Mouse (Mus musculus) heart, adult 2 months (tissue): ENCODE results near the gene Msrb3. TPM values are rescaled to one million over a fixed set of nuclear protein-coding genes. Genes with fewer than 3 reads are reported as not detected.
A peak's percentile ranks its signal among the peaks of the same experiment; 100 is the strongest.

ENCODE experiments used
- DNase-seq, 2 experiments: peaks; one replicate each; pipeline ENCODE4 v3.0.0; 2021
- H3K27ac ChIP-seq: fragments of 200-600 bp; 2 replicates; pipeline ENCODE4 v1.8.1; 2022
- H3K27me3 ChIP-seq: fragments of 200-500 bp; 2 replicates; pipeline ENCODE4 v1.6.1; 2012; ENCODE audit warnings: mild to moderate bottlenecking, low read length, inconsistent platforms, mixed read lengths; ENCODE audit not compliant: control insufficient read depth, insufficient read depth
- H3K36me3 ChIP-seq: fragments of 200-500 bp; 2 replicates; pipeline ENCODE4 v1.6.1; 2012; ENCODE audit warnings: low read length, inconsistent platforms; ENCODE audit not compliant: control insufficient read depth, insufficient read depth
- H3K4me1 ChIP-seq: fragments of 200-500 bp; 2 replicates; pipeline ENCODE4 v1.6.1; 2011; ENCODE audit warnings: low read length; ENCODE audit not compliant: control insufficient read depth, insufficient read depth
- H3K4me3 ChIP-seq: fragments of 200-600 bp; 2 replicates; pipeline ENCODE4 v1.8.1; 2022
- H3K79me2 ChIP-seq: fragments of 200-500 bp; replicated peaks from 2 replicates; pipeline ENCODE4 v1.6.1; 2012; ENCODE audit warnings: mild to moderate bottlenecking, inconsistent platforms, low read length, moderate library complexity, mixed read lengths; ENCODE audit not compliant: control insufficient read depth, insufficient read depth
- H3K9ac ChIP-seq: fragments of 200-500 bp; 2 replicates; pipeline ENCODE4 v1.6.1; 2012; ENCODE audit warnings: low read depth, mild to moderate bottlenecking, control low read depth, inconsistent platforms, low read length, mixed read lengths
- CTCF ChIP-seq: fragments of 200-600 bp; IDR thresholded peaks from 2 replicates; pipeline ENCODE4 v1.8.1; 2022; ENCODE audit warnings: antibody characterized with exemption, mild to moderate bottlenecking, moderate library complexity
- EP300 ChIP-seq: fragments of 200-500 bp; IDR thresholded peaks from 2 replicates; pipeline ENCODE4 v1.6.1; 2011; ENCODE audit warnings: low read depth, low read length, control low read depth; ENCODE audit not compliant: insufficient read depth
- POLR2A ChIP-seq: fragments of 200-500 bp; IDR thresholded peaks from 2 replicates; pipeline ENCODE4 v1.6.1; 2011; ENCODE audit warnings: mild to moderate bottlenecking, low read depth, low read length, control low read depth; ENCODE audit not compliant: insufficient read depth
- WGBS: fragments of 180-500 bp; shearing (Covaris S2); methylation state at CpG from one replicate; pipeline ENCODE4 v1.1.7; 2018; 5-methylcytosine and 5-hydroxymethylcytosine counted together
- intact Hi-C: fragments of 180-260 bp; cut with DNase I; formaldehyde crosslinking; loops from one replicate; pipeline ENCODE4 v1.15.1; 2025
- polyA plus RNA-seq: library from polyadenylated mRNA; depleted of rRNA; stranded (reverse); fragments of >200 nt; gene quantifications from 2 replicates; pipeline ENCODE4 v1.2.3, GENCODE M21; 2012
- total RNA-seq, 2 experiments: library from RNA; stranded (reverse); gene quantifications; 2 replicates each; pipeline ENCODE4 v1.2.3; 2021

Gene Msrb3
- total and polyA plus RNA-seq, 3 experiments, result 53.5 to 92.5 (median 88.7) TPM

DNA sequence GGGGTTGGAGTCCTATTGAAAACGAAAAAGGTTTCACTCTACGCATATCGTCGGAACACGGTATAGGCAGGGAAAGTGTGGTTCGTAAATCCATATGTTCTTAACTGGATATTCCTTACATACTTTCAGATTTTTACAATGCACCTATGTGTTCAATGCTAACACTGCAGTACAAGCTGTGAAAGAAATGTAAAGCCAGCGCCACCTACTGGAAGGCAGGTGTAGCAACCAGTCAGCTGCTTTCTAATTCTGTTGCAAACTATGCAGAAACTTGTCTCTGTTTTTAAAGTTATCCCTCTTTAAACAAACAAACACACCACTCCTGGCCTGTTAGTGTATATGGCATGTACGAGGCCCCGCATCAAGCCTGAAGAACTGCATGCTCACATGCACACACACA, 34.5 kb downstream of the Msrb3 start:
- 34% methylated on average over 9 of the region's 9 CpGs for WGBS
- Histone ChIP-seq H3K9ac (no peak overlapping the region), H3K36me3 (no peaks in the 10 kb centered on the region), H3K27me3 (no peaks in the 10 kb centered on the region), H3K4me1 (no peaks in the 10 kb centered on the region), H3K4me3 (no peak overlapping the region), H3K79me2 (no peaks in the 10 kb centered on the region), H3K27ac (no peak overlapping the region)
- peak; percentile 51 to 66 for DNase-seq
- TF ChIP-seq EP300, result no peak
- TF ChIP-seq CTCF, result peak; percentile 92
- intact Hi-C loops, result loop anchor here (10.0 kb wide), 3 partner anchors 160 to 610 kb away; no protein-coding TSS in a partner anchor

DNA sequence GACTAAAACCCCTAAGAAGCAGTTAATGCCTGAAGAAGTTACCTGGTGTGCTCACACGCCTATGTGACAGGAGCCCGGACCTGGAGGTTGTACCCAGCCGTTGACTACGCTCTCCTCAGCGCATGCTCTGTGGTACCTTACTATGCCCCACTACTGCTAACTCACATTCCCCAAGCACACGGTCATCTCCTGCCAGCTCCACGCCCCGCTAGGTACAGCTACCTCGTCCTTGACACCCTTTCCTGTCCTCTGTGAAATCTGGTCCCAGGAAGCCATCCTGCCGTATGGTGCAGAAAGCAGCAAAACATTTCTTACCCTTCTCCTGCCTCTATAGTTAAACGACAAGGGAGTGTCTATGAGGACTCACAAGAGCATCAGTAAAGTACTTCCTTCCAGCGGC, 37.2 kb downstream of the Msrb3 start:
- H3K9ac ChIP-seq, result no peak overlapping the region
- no peaks in the 10 kb centered on the region for H3K4me1 ChIP-seq
- WGBS, result 95% methylated on average over 12 of the region's 12 CpGs
- DNase-seq, result no peak
- H3K36me3 ChIP-seq, result no peaks in the 10 kb centered on the region
- H3K27me3 ChIP-seq, result no peaks in the 10 kb centered on the region
- no peaks in the 10 kb centered on the region for H3K79me2 ChIP-seq
- TF ChIP-seq EP300 (no peak), POLR2A (no peak), CTCF (no peak)
- H3K4me3 ChIP-seq, result no peak overlapping the region
- H3K27ac ChIP-seq, result no peak overlapping the region
- intact Hi-C loops, result loop anchor here (10.0 kb wide), 3 partner anchors 157 to 607 kb away; no protein-coding TSS in a partner anchor

DNA sequence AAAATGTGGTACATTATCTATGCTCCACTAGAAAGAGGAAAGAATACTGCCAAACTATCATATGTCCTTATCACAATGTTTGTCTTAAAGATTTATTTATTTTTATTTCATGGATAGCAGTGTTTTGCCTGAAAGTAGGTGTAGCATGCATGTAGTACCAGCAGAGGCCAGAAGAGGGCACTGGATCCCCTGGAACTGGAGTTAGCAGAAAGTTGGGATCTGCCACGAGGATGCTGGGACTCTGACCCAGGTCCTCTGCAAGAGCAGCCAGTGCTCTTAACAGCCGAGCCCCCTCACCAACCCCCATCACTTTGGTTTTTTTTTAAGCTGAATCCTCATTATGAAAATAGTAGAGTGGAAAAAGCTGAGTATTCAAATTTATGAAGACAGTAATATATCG, 37.7 kb downstream of the Msrb3 start:
- Histone ChIP-seq H3K4me1 (no peaks in the 10 kb centered on the region), H3K4me3 (no peak overlapping the region), H3K27ac (no peak overlapping the region), H3K27me3 (no peaks in the 10 kb centered on the region), H3K79me2 (no peaks in the 10 kb centered on the region), H3K9ac (no peak overlapping the region), H3K36me3 (no peaks in the 10 kb centered on the region)
- TF ChIP-seq CTCF (peak; percentile 82), EP300 (no peak)
- DNase-seq, result peak in 1 of 2 experiments; percentile 49
- whole genome bisulfite sequencing, result 85% methylated on average over 3 of the region's 3 CpGs
- intact Hi-C loops, result loop anchor here (10.0 kb wide), 3 partner anchors 156 to 606 kb away; no protein-coding TSS in a partner anchor

DNA sequence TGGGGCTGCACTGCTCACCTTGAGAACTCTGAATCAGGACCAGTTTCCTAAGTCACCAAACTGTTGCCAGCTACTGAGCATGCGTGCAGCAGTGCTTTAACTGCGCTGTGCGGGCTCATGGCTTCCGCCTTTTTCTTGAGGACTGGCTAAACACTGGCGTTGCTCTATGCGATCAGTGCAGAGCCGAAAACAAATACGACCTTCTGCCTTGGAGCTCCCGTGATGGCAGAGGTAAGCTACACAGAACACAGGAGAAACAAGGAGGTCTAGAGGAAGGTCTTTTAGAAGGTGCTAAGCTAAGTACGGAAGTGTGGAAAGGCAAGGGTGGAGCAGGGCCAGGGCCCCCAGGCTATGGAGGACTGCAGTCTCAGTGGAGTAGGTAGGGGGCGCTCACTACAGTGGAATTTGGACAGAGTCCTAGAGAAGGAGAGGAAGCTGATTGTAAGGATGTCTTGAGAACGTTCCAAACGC, 41.3 kb downstream of the Msrb3 start:
- Histone ChIP-seq H3K4me1 (no peaks in the 10 kb centered on the region), H3K36me3 (no peaks in the 10 kb centered on the region; the same call in 1 of the 2 replicates), H3K27ac (no peak overlapping the region), H3K79me2 (no peaks in the 10 kb centered on the region), H3K4me3 (no peak overlapping the region), H3K27me3 (no peaks in the 10 kb centered on the region), H3K9ac (no peak overlapping the region)
- WGBS, result 60% methylated on average over 13 of the region's 13 CpGs
- peak in 1 of 2 experiments; percentile 42 for DNase-seq
- intact Hi-C loops, result no loop called here
- no peak for TF ChIP-seq EP300
- TF ChIP-seq POLR2A, result no peak
- TF ChIP-seq CTCF, result peak; percentile 60

DNA sequence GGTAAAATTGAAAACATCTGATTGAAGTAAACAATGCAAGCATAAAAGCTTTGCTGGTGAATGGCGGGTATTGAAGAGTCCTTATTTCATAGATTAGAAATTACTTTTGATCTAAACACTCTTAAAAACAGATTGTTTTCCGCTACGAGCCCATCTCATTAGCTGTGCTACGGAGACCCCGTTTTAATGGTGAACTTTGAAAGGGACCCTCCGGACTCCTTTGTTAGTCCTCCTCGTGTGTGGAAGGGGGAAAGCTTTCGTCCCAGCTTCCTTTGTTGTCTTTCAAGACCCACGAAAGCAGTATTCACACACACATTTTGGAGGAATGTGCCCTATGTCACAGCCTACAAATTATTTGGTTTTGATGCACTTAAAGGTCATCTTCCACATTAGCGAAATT, 44.6 kb downstream of the Msrb3 start:
- no peak for DNase-seq
- H3K4me3 ChIP-seq, result no peak overlapping the region
- H3K27ac ChIP-seq, result no peak overlapping the region
- WGBS, result 92% methylated on average over 10 of the region's 10 CpGs
- H3K4me1 ChIP-seq, result no peaks in the 10 kb centered on the region
- H3K36me3 ChIP-seq, result no peaks in the 10 kb centered on the region; the same call in 1 of the 2 replicates
- H3K27me3 ChIP-seq, result no peaks in the 10 kb centered on the region
- intact Hi-C loops, result no loop called here
- 0 out of 2 replicates have a peak, but pooled peaks cover 2% of the 10 kb centered on the region for H3K79me2 ChIP-seq
- H3K9ac ChIP-seq, result no peak overlapping the region
- no peak for TF ChIP-seq POLR2A
- no peak for TF ChIP-seq CTCF
- TF ChIP-seq EP300, result no peak

DNA sequence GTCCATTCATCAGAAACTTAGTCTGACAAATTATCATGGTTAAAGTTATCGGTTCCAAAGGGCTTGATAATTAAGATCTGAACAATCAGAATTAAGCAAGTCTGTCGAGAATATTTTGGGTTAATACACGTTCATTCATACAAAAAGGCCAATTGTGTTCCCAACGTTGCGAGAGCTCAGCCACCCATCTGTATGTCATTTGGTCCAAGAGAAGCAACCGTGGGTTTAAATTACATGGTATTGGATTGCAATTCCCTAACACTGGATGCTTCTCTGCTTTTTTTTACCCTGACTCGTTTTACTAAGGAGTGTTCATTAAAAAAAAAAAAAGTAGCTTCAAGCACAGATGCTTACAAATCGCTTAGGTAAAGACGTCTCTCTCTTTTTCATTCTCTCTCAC, 45.1 kb downstream of the Msrb3 start:
- Histone ChIP-seq H3K27ac (no peak overlapping the region), H3K4me1 (no peaks in the 10 kb centered on the region), H3K9ac (no peak overlapping the region), H3K36me3 (no peaks in the 10 kb centered on the region; the same call in 1 of the 2 replicates), H3K79me2 (0 out of 2 replicates have a peak, but pooled peaks cover 2% of the 10 kb centered on the region), H3K27me3 (no peaks in the 10 kb centered on the region), H3K4me3 (no peak overlapping the region)
- DNase-seq, result no peak
- TF ChIP-seq POLR2A (no peak), EP300 (no peak), CTCF (no peak)
- intact Hi-C loops, result no loop called here
- WGBS, result 84% methylated on average over 9 of the region's 9 CpGs
